Mouse (Mus musculus) ES-E14 (cell line): ENCODE measurements around the gene Klhl18.

ENCODE experiments used
- CHD2 ChIP-seq: IDR thresholded peaks from 2 replicates; pipeline ENCODE4 v1.6.1; 2014; ENCODE audit warnings: mild to moderate bottlenecking, low read depth, low read length, inconsistent platforms
- HCFC1 ChIP-seq: IDR thresholded peaks from 2 replicates; pipeline ENCODE4 v1.6.1; 2012; ENCODE audit warnings: low read length, inconsistent platforms, borderline replicate concordance; ENCODE audit not compliant: insufficient read depth
- MAFK ChIP-seq: IDR thresholded peaks from 2 replicates; pipeline ENCODE4 v1.6.1; 2014; ENCODE audit warnings: mild to moderate bottlenecking, low read depth, low read length, inconsistent platforms; ENCODE audit not compliant: insufficient read depth
- ZC3H11A ChIP-seq: IDR thresholded peaks from 2 replicates; pipeline ENCODE4 v1.6.1; 2012; ENCODE audit warnings: low read depth, mild to moderate bottlenecking, inconsistent platforms, low read length, borderline replicate concordance
- ZNF384 ChIP-seq: IDR thresholded peaks from 2 replicates; pipeline ENCODE4 v1.6.1; 2012; ENCODE audit warnings: low read depth, low read length, inconsistent platforms

DNA sequence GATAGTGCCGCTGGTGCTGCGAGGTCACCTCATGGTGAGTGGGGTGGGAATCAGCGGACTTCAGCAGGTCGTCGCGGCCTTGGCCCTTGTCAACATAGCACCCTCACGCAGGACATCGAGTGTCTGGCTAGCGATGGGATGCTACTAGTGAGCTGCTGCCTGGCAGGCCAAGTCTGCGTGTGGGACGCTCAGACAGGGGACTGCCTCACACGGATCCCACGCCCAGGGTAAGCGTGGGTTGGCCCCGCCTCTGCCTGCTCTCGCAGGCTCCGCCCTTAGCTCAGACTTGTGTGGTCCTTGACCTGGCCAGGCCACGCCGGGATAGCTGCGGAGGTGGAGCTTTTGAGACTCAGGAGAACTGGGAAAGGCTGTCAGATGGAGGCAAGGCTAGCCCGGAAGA is 95.8 kb downstream of the Klhl18 start:
- TF ChIP-seq HCFC1 (no peak), ZC3H11A (no peak), ZNF384 (no peak), MAFK (no peak), CHD2 (no peak)
